Mouse (Mus musculus) pancreas, adult 10 weeks (tissue): ENCODE results near the gene Nop56. TPM values are rescaled to one million over a fixed set of nuclear protein-coding genes. Genes with fewer than 3 reads are reported as not detected.

ENCODE experiments used
- polyA plus RNA-seq: library from polyadenylated mRNA; stranded (reverse); fragments of 350-450 nt; fragmentation: Illumina TruSeq; extraction: RNeasy Lipid Tissue Mini Kit (QIAGEN cat#74804); gene quantifications from one replicate; pipeline ENCODE4 v1.2.3, GENCODE M21; 2015; ENCODE audit warnings: low read depth, low replicate concordance; ENCODE audit not compliant: insufficient read depth

The Nop56 gene
- polyA plus RNA-seq: 54.7 TPM

GRCm38 (mm10) chr2:130274149-130274861 lies at the start of gene Nop56:
Gene Nop56, plus strand, starts transcription at chr2:130274430.

GRCm38 (mm10) chr2:130283854-130284654 lies 9.8 kb downstream of the Nop56 start, which contains the start of gene Idh3b:
Gene Idh3b, minus strand, starts transcription at chr2:130284547.

GRCm38 (mm10) chr2:130294936-130295277 lies 20.7 kb downstream of the Nop56 start, which contains the start of gene Ebf4:
Gene Ebf4, plus strand, starts transcription at chr2:130295169.

Other genes with a start within 250 kb of the Nop56 start
- gene Tgm6, start 162.0 kb upstream of the Nop56 start, polyA plus RNA-seq: not detected
- 31.1 TPM for gene Snrpb, start 95.0 kb upstream of the Nop56 start, polyA plus RNA-seq
- gene Tmc2, start 79.2 kb upstream of the Nop56 start, polyA plus RNA-seq: not detected
- 38.5 TPM for gene Idh3b, start 10.1 kb downstream of the Nop56 start, polyA plus RNA-seq
- gene Ebf4, start 20.7 kb downstream of the Nop56 start, polyA plus RNA-seq: 0.59 TPM
- 6.9 TPM for gene Cpxm1, start 123.1 kb downstream of the Nop56 start, polyA plus RNA-seq
- gene Gm28372, start 130.8 kb downstream of the Nop56 start, polyA plus RNA-seq: not detected
- gene 1700020A23Rik, start 130.8 kb downstream of the Nop56 start, polyA plus RNA-seq: not detected
- gene Tmem239, start 132.0 kb downstream of the Nop56 start, polyA plus RNA-seq: not detected
- 51.8 TPM for gene Vps16, start 149.9 kb downstream of the Nop56 start, polyA plus RNA-seq
- gene Pced1a, start 150.3 kb downstream of the Nop56 start, polyA plus RNA-seq: 6.8 TPM
- 13.0 TPM for gene Ptpra, start 175.8 kb downstream of the Nop56 start, polyA plus RNA-seq